Mouse (Mus musculus): ENCODE measurements around the gene BC028528. TPM values are rescaled to one million over a fixed set of nuclear protein-coding genes. Genes with fewer than 3 reads are reported as not detected.

The BC028528 gene
- 18.2 and 18.5 TPM in 2 replicates for polyA plus RNA-seq (2015; fragmentation: Nextera tagmentation; extraction: Ambion mirVana)

- no peak for ATAC-seq
- no peak within 1 kb of the TSS for H3K9ac ChIP-seq (ENCODE audit: low read depth, low read length)
- H3K4me3 ChIP-seq (ENCODE audit: low read depth, low read length): no peak within 1 kb of the TSS
- peaks cover 17% of the 10 kb centered on the region for H3K4me1 ChIP-seq (ENCODE audit: control insufficient read depth, insufficient read depth, low read length)
- no peaks in the 10 kb centered on the region for H3K9me3 ChIP-seq (replicated peaks; ENCODE audit: control insufficient read depth, low read length, poor library complexity, severe bottlenecking)
- no peaks in the 10 kb centered on the region for H3K36me3 ChIP-seq (ENCODE audit: control insufficient read depth, insufficient read depth, low read length)
- WGBS: 27% methylated on average over 12 of the region's 12 CpGs
- no peak within 1 kb of the TSS; the same call in 1 of the 2 replicates for H3K27ac ChIP-seq (ENCODE audit: low read length)
- H3K27me3 ChIP-seq (ENCODE audit: control insufficient read depth, insufficient read depth, low read depth, low read length): no peaks in the 10 kb centered on the region
- peak within 1 kb of the TSS; percentile 12; the same call in 1 of the 2 replicates for H3K4me2 ChIP-seq (ENCODE audit: low read length)
Observed at GRCm38 (mm10) chr3:95891211-95892065, at the start of gene BC028528. Gene BC028528, minus strand, starts transcription at chr3:95892005.

- ATAC-seq: no peak
- Histone ChIP-seq H3K4me1 (ENCODE audit: control insufficient read depth, insufficient read depth, low read length) (no peaks in the 10 kb centered on the region), H3K36me3 (ENCODE audit: control insufficient read depth, insufficient read depth, low read length) (peaks cover 17% of the 10 kb centered on the region), H3K27me3 (ENCODE audit: control insufficient read depth, insufficient read depth, low read depth, low read length) (no peaks in the 10 kb centered on the region), H3K9me3 (replicated peaks; ENCODE audit: control insufficient read depth, low read length, poor library complexity, severe bottlenecking) (no peaks in the 10 kb centered on the region), H3K9ac (ENCODE audit: low read depth, low read length) (no peak overlapping the region), H3K4me3 (ENCODE audit: low read depth, low read length) (no peak overlapping the region), H3K4me2 (ENCODE audit: low read length) (no peak overlapping the region), H3K27ac (ENCODE audit: low read length) (no peak overlapping the region)
- 97% methylated on average over 15 of the region's 15 CpGs for WGBS
Observed at GRCm38 (mm10) chr3:95938835-95939234, 47.0 kb upstream of the BC028528 start.

DNA sequence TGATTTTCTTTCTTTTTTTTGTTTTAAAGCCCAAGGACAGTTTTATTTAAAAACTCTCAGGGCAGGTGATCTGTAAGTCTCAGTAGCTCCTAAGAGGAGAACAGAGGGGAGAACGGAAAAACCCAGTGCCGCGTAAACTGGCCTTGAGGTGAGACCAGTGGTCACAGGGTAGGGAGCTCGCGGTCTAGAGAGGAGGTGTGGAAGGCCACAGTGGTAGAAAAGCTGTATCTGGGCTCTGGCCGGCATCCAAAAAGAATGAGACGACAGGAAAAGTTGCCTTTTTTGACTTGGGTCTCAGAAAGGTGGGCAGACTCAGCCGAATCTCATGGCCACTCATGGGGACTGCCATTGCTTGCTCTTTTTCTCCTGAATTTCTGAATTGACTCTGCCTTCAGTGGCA, 46.4 kb upstream of the BC028528 start:
- ATAC-seq: no peak
- H3K27me3 ChIP-seq (ENCODE audit: control insufficient read depth, insufficient read depth, low read depth, low read length): no peaks in the 10 kb centered on the region
- H3K4me3 ChIP-seq (ENCODE audit: low read depth, low read length): no peak overlapping the region
- peaks cover 17% of the 10 kb centered on the region for H3K36me3 ChIP-seq (ENCODE audit: control insufficient read depth, insufficient read depth, low read length)
- 94% methylated on average over 8 of the region's 8 CpGs for WGBS
- no peaks in the 10 kb centered on the region for H3K4me1 ChIP-seq (ENCODE audit: control insufficient read depth, insufficient read depth, low read length)
- no peak overlapping the region for H3K4me2 ChIP-seq (ENCODE audit: low read length)
- no peak overlapping the region for H3K27ac ChIP-seq (ENCODE audit: low read length)
- no peak overlapping the region for H3K9ac ChIP-seq (ENCODE audit: low read depth, low read length)
- H3K9me3 ChIP-seq (replicated peaks; ENCODE audit: control insufficient read depth, low read length, poor library complexity, severe bottlenecking): no peaks in the 10 kb centered on the region

GRCm38 (mm10) chr3:95934448-95934847, 42.6 kb upstream of the BC028528 start:
- Histone ChIP-seq H3K36me3 (ENCODE audit: control insufficient read depth, insufficient read depth, low read length) (peaks cover 15% of the 10 kb centered on the region), H3K27ac (ENCODE audit: low read length) (no peak overlapping the region), H3K4me1 (ENCODE audit: control insufficient read depth, insufficient read depth, low read length) (peaks cover 3% of the 10 kb centered on the region; the same call in 1 of the 2 replicates), H3K4me3 (ENCODE audit: low read depth, low read length) (no peak overlapping the region), H3K4me2 (ENCODE audit: low read length) (no peak overlapping the region), H3K9ac (ENCODE audit: low read depth, low read length) (no peak overlapping the region), H3K27me3 (ENCODE audit: control insufficient read depth, insufficient read depth, low read depth, low read length) (no peaks in the 10 kb centered on the region), H3K9me3 (replicated peaks; ENCODE audit: control insufficient read depth, low read length, poor library complexity, severe bottlenecking) (no peaks in the 10 kb centered on the region)
- WGBS: 90% methylated on average over 1 of the region's 1 CpGs
- ATAC-seq: no peak

GRCm38 (mm10) chr3:95933111-95933750, 41.4 kb upstream of the BC028528 start:
- H3K27me3 ChIP-seq (ENCODE audit: control insufficient read depth, insufficient read depth, low read depth, low read length): no peaks in the 10 kb centered on the region
- H3K4me1 ChIP-seq (ENCODE audit: control insufficient read depth, insufficient read depth, low read length): peaks cover 3% of the 10 kb centered on the region; the same call in 1 of the 2 replicates
- no peak overlapping the region for H3K4me2 ChIP-seq (ENCODE audit: low read length)
- H3K9me3 ChIP-seq (replicated peaks; ENCODE audit: control insufficient read depth, low read length, poor library complexity, severe bottlenecking): no peaks in the 10 kb centered on the region
- H3K9ac ChIP-seq (ENCODE audit: low read depth, low read length): no peak overlapping the region
- no peak for ATAC-seq
- H3K4me3 ChIP-seq (ENCODE audit: low read depth, low read length): no peak overlapping the region
- 85% methylated on average over 7 of the region's 7 CpGs for WGBS
- H3K36me3 ChIP-seq (ENCODE audit: control insufficient read depth, insufficient read depth, low read length): peaks cover 6% of the 10 kb centered on the region
- H3K27ac ChIP-seq (ENCODE audit: low read length): no peak overlapping the region

DNA sequence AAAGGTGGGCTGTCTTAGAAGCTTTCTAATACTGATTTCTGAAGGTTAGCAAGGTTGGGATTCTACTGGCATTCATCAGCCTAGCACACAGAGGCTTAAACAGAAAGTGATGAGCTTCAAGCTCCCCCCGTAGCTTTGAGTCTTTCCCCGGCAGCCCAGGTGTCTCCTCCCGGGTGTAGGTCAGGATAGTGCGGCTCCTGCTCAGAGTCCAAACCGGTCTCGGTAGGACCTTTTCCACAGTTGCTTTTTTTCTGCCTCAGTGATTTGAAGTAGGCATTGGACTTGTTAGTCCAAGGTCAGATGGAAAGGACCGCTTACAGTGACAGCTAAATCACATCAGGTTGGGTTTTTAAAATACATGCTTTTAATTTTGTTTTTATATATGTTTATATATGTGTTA, 40.8 kb upstream of the BC028528 start:
- H3K4me1 ChIP-seq (ENCODE audit: control insufficient read depth, insufficient read depth, low read length): peaks cover 3% of the 10 kb centered on the region; the same call in 1 of the 2 replicates
- H3K9ac ChIP-seq (ENCODE audit: low read depth, low read length): no peak overlapping the region
- H3K4me2 ChIP-seq (ENCODE audit: low read length): no peak overlapping the region
- no peaks in the 10 kb centered on the region; the same call in 1 of the 2 replicates for H3K36me3 ChIP-seq (ENCODE audit: control insufficient read depth, insufficient read depth, low read length)
- H3K27me3 ChIP-seq (ENCODE audit: control insufficient read depth, insufficient read depth, low read depth, low read length): no peaks in the 10 kb centered on the region
- no peaks in the 10 kb centered on the region for H3K9me3 ChIP-seq (replicated peaks; ENCODE audit: control insufficient read depth, low read length, poor library complexity, severe bottlenecking)
- H3K27ac ChIP-seq (ENCODE audit: low read length): no peak overlapping the region
- no peak overlapping the region for H3K4me3 ChIP-seq (ENCODE audit: low read depth, low read length)
- WGBS: 92% methylated on average over 7 of the region's 7 CpGs
- no peak for ATAC-seq

GRCm38 (mm10) chr3:95932157-95932556, 40.4 kb upstream of the BC028528 start:
- H3K4me2 ChIP-seq (ENCODE audit: low read length): no peak overlapping the region
- peaks cover 3% of the 10 kb centered on the region; the same call in 1 of the 2 replicates for H3K4me1 ChIP-seq (ENCODE audit: control insufficient read depth, insufficient read depth, low read length)
- H3K9ac ChIP-seq (ENCODE audit: low read depth, low read length): no peak overlapping the region
- H3K9me3 ChIP-seq (replicated peaks; ENCODE audit: control insufficient read depth, low read length, poor library complexity, severe bottlenecking): no peaks in the 10 kb centered on the region
- no peaks in the 10 kb centered on the region for H3K36me3 ChIP-seq (ENCODE audit: control insufficient read depth, insufficient read depth, low read length)
- no peak overlapping the region for H3K27ac ChIP-seq (ENCODE audit: low read length)
- WGBS: 48% methylated on average over 1 of the region's 1 CpGs
- H3K27me3 ChIP-seq (ENCODE audit: control insufficient read depth, insufficient read depth, low read depth, low read length): no peaks in the 10 kb centered on the region
- ATAC-seq: no peak
- no peak overlapping the region for H3K4me3 ChIP-seq (ENCODE audit: low read depth, low read length)

DNA sequence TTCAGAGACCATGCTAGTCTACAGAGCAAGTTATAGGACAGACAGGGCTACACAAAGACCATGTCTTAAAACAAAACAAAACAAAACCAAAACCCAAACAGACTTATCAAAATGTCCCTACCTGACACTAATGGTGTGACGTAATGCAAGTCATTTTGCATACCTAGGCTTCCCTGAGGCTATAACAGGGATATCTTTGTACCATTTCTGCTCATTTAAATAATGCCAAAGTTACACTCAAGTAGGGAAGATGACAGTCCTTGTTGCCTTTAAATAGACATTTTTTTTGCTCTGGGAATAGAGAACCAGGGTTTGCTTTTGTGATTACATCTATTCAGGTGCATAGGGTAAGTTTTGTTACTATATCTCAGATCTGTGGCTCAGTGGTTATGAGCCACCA, 39.7 kb upstream of the BC028528 start:
- H3K9ac ChIP-seq (ENCODE audit: low read depth, low read length): no peak overlapping the region
- H3K9me3 ChIP-seq (replicated peaks; ENCODE audit: control insufficient read depth, low read length, poor library complexity, severe bottlenecking): no peaks in the 10 kb centered on the region
- WGBS: 86% methylated on average over 1 of the region's 1 CpGs
- no peak overlapping the region for H3K27ac ChIP-seq (ENCODE audit: low read length)
- ATAC-seq: no peak
- H3K4me1 ChIP-seq (ENCODE audit: control insufficient read depth, insufficient read depth, low read length): peaks cover 3% of the 10 kb centered on the region; the same call in 1 of the 2 replicates
- H3K4me3 ChIP-seq (ENCODE audit: low read depth, low read length): no peak overlapping the region
- no peak overlapping the region for H3K4me2 ChIP-seq (ENCODE audit: low read length)
- no peaks in the 10 kb centered on the region for H3K36me3 ChIP-seq (ENCODE audit: control insufficient read depth, insufficient read depth, low read length)
- H3K27me3 ChIP-seq (ENCODE audit: control insufficient read depth, insufficient read depth, low read depth, low read length): no peaks in the 10 kb centered on the region

- H3K27me3 ChIP-seq (ENCODE audit: control insufficient read depth, insufficient read depth, low read depth, low read length): no peaks in the 10 kb centered on the region
- 6% methylated on average over 5 of the region's 5 CpGs for WGBS
- H3K36me3 ChIP-seq (ENCODE audit: control insufficient read depth, insufficient read depth, low read length): no peaks in the 10 kb centered on the region
- ATAC-seq: no peak
- peak overlapping the region; percentile 72 for H3K4me2 ChIP-seq (ENCODE audit: low read length)
- H3K4me1 ChIP-seq (ENCODE audit: control insufficient read depth, insufficient read depth, low read length): peaks cover 3% of the 10 kb centered on the region; the same call in 1 of the 2 replicates
- no peaks in the 10 kb centered on the region for H3K9me3 ChIP-seq (replicated peaks; ENCODE audit: control insufficient read depth, low read length, poor library complexity, severe bottlenecking)
- peak overlapping the region; percentile 78 for H3K9ac ChIP-seq (ENCODE audit: low read depth, low read length)
- no peak overlapping the region for H3K27ac ChIP-seq (ENCODE audit: low read length)
- peak overlapping the region; percentile 89 for H3K4me3 ChIP-seq (ENCODE audit: low read depth, low read length)
Observed at GRCm38 (mm10) chr3:95930471-95930789, 38.6 kb upstream of the BC028528 start.

Measured in midbrain, embryonic 16.5 days (tissue).